Mouse (Mus musculus) lung, embryonic 14.5 days (tissue): ENCODE measurements at regions not wholly inside any gene's neighbourhood (a gene's known extent, or its start where the extent isn't known, plus 50 kb on each side); places are given as distances from the start of the nearest gene placed in this dataset.

Experiments
- ATAC-seq: fragments of 200-750 bp; cut with Nextera tagmentation; 2 replicates; pipeline ENCODE4 v1.8.0; 2017; ENCODE audit warnings: mild to moderate bottlenecking, moderate TSS enrichment, moderate library complexity; ENCODE audit not compliant: insufficient read depth
- DNase-seq: peaks from one replicate; pipeline ENCODE4 v3.0.0-alpha.2; 2015
- H3K27ac ChIP-seq: fragments of 300-500 bp; sonication (generic); 2 replicates; pipeline ENCODE4 v1.5.1; 2014; ENCODE audit warnings: low read depth, mild to moderate bottlenecking, moderate library complexity
- H3K27me3 ChIP-seq: fragments of 300-500 bp; sonication (generic); 2 replicates; pipeline ENCODE4 v1.6.1; 2014; ENCODE audit warnings: low read length, control low read depth; ENCODE audit not compliant: insufficient read depth
- H3K36me3 ChIP-seq: fragments of 300-500 bp; sonication (generic); 2 replicates; pipeline ENCODE4 v1.6.1; 2014; ENCODE audit warnings: control low read depth; ENCODE audit not compliant: insufficient read depth
- H3K4me1 ChIP-seq: fragments of 300-500 bp; sonication (generic); 2 replicates; pipeline ENCODE4 v1.6.1; 2014; ENCODE audit warnings: antibody characterized with exemption, control low read depth; ENCODE audit not compliant: insufficient read depth
- H3K4me2 ChIP-seq: fragments of 300-500 bp; sonication (generic); 2 replicates; pipeline ENCODE4 v1.6.1; 2014; ENCODE audit warnings: mild to moderate bottlenecking
- H3K4me3 ChIP-seq: fragments of 300-500 bp; sonication (generic); 2 replicates; pipeline ENCODE4 v1.5.1; 2014; ENCODE audit warnings: low read depth, low read length
- H3K9ac ChIP-seq: fragments of 300-500 bp; sonication (generic); 2 replicates; pipeline ENCODE4 v1.6.1; 2014
- H3K9me3 ChIP-seq: fragments of 300-500 bp; sonication (generic); 2 replicates; pipeline ENCODE4 v1.6.1; 2016; ENCODE audit warnings: low read depth, low read length, control low read depth
- CTCF ChIP-seq: IDR thresholded peaks from 2 replicates; pipeline ENCODE4 v1.5.1; 2016; ENCODE audit warnings: antibody characterized with exemption, low read depth
- WGBS: fragments of 180-500 bp; shearing (Covaris S2); extraction: QIAGEN DNeasy Blood & Tissue Kit; methylation state at CpG from one replicate; pipeline ENCODE4 v1.1.7; 2014; 5-methylcytosine and 5-hydroxymethylcytosine counted together

DNA sequence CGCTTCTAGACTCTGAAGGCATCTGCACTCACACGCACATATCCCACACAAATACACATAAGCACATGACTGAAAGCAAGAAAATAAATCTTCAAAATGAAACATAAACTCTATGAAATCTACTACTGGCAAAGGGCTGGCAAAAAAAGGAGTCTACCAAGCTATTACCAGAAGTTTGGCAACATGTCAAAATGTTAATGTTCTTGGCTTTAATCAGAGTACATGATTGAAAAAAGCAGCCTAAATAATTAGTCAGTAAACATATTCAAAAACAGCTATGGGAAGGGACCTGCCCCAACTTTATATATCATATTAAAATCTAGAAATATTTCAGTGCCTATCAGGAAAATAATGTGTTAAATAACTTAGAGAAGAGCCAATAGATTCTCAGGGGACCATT lies 405.8 kb downstream of the Basp1 start:
- Histone ChIP-seq H3K4me1 (no peaks in the 10 kb centered on the region), H3K4me3 (no peak overlapping the region), H3K36me3 (no peaks in the 10 kb centered on the region), H3K27ac (no peak overlapping the region), H3K4me2 (no peak overlapping the region), H3K9ac (no peak overlapping the region), H3K9me3 (no peaks in the 10 kb centered on the region), H3K27me3 (no peaks in the 10 kb centered on the region)
- no peak for TF ChIP-seq CTCF
- DNase-seq (no peak), ATAC-seq (no peak)
- 82% methylated on average over 2 of the region's 2 CpGs for WGBS

- ATAC-seq: no peak
- TF ChIP-seq CTCF: no peak
- H3K4me3 ChIP-seq: no peak overlapping the region
- H3K4me1 ChIP-seq: no peaks in the 10 kb centered on the region
- no peak overlapping the region for H3K27ac ChIP-seq
- H3K9ac ChIP-seq: no peak overlapping the region
- H3K27me3 ChIP-seq: no peaks in the 10 kb centered on the region
- H3K36me3 ChIP-seq: no peaks in the 10 kb centered on the region
- no peak overlapping the region for H3K4me2 ChIP-seq
- H3K9me3 ChIP-seq: no peaks in the 10 kb centered on the region
- WGBS: 80% methylated on average over 3 of the region's 3 CpGs
- no peak for DNase-seq
Measured at GRCm38 (mm10) chr15:25000171-25000570, 413.4 kb downstream of the Basp1 start.

DNA sequence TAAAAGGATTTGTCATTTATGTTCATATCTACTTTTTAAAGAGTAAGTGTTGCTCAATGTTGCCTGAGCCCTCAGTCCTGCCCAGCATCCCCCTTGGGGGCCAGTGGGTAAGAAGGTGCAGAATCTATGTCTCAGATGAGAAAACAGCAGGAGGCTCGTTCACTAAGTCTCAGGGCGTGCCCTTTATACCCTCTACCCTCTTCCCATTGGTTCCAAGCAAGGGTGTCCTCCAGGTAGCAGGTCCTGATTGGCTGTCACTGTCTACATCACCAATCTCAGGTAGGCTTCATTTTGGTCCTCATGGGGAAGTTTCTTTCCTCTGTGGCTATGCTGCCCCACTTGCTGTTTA lies 420.3 kb downstream of the Basp1 start:
- Histone ChIP-seq H3K27ac (no peak overlapping the region), H3K9ac (no peak overlapping the region), H3K4me3 (no peak overlapping the region), H3K36me3 (no peaks in the 10 kb centered on the region), H3K4me2 (no peak overlapping the region), H3K27me3 (no peaks in the 10 kb centered on the region), H3K9me3 (no peaks in the 10 kb centered on the region), H3K4me1 (no peaks in the 10 kb centered on the region)
- DNase-seq (no peak), ATAC-seq (no peak)
- WGBS: 69% methylated on average over 2 of the region's 2 CpGs
- TF ChIP-seq CTCF: no peak

DNA sequence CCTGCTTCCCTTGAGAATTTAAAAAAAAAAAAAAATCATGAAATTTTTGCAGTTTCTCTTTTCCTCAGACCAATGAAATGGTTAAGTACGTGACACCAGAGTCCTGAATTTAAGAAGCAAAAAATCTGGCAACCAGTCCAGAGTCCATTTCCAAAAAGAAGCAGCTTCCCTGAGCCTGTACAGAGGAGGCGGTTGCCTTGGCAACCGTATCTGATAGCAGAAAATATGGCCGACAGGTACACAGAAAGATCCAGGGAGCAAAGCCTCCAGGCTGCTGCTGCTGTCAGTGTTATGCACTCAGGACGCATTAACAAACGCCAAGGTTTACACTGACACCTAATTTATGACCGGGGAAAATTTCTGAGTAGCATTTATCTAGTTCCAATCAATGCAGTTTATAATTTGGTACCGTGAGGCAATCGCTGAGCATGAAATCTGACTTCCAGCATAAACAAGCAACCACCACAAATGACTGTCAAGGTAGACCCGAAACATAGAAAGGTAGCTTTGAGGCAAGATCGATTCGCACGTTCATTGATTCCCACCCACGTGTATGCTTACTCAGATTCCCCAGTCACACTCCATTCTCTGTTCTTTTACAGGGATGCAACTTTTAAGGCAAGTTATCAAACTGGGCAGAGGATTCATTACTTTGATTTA lies 420.8 kb downstream of the Basp1 start:
- H3K4me3 ChIP-seq: no peak overlapping the region
- H3K27ac ChIP-seq: no peak overlapping the region
- 62% methylated on average over 14 of the region's 14 CpGs for WGBS
- no peak for TF ChIP-seq CTCF
- no peak overlapping the region for H3K9ac ChIP-seq
- no peaks in the 10 kb centered on the region for H3K27me3 ChIP-seq
- H3K9me3 ChIP-seq: no peaks in the 10 kb centered on the region
- H3K4me1 ChIP-seq: no peaks in the 10 kb centered on the region
- H3K36me3 ChIP-seq: no peaks in the 10 kb centered on the region
- no peak overlapping the region for H3K4me2 ChIP-seq
- no peak for ATAC-seq
- no peak for DNase-seq

DNA sequence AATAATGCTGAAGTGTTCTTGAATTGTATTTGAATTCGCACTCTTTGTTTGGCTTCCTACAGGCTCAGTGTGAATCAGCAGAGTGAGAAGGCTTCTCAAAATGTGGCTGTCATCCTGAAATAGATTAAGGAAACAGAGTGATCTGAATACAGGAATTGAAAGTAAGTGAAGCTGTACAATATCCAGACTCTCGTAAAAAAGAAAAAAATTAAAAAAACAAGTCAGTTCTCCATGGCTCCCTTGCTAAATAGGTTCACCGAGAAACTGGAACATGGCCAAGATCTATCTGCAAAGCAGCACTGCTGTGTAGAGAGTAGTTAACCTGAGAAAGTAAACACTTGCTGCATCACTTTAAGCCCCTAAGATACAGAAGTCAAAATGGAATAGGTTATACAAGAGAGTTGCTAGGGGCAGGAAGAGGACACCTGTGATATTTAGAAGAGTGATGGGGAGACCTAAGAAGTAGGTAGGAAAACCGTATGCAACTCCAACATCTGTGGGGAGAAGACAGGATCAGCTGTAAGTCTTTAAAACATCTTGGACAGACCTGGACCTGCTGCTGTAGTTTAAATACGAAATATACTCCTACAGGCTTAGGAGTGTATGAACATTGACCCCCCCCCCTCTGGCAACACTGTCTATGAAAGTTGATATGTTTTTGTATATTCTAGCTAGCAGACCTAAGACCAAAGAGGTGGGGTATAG lies 423.3 kb downstream of the Basp1 start:
- Histone ChIP-seq H3K36me3 (no peaks in the 10 kb centered on the region), H3K9ac (no peak overlapping the region), H3K4me1 (no peaks in the 10 kb centered on the region), H3K4me3 (no peak overlapping the region), H3K27ac (no peak overlapping the region), H3K4me2 (no peak overlapping the region), H3K27me3 (no peaks in the 10 kb centered on the region), H3K9me3 (no peaks in the 10 kb centered on the region)
- TF ChIP-seq CTCF: no peak
- peak; percentile 48 for DNase-seq
- ATAC-seq: no peak
- WGBS: 51% methylated on average over 5 of the region's 5 CpGs

DNA sequence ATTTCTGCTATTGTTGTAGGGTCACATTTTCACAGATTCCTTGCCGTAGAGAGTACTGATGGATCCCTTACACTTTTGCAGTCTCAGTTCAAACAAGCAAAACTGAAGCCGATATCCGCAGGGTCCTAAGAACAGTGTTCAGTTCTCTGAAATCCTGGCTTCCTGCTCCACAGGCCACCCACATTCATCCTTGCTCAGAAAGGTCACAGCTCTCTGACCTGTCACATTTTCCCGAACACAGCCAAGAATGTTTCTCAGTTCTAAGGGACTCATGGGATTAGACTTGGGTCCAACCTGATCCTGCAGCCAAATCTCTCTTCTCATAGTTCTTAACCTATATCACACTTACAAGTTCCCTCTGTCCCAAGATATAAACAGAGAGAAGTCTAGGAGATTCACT lies 432.7 kb downstream of the Basp1 start:
- Histone ChIP-seq H3K9ac (no peak overlapping the region), H3K4me3 (no peak overlapping the region), H3K4me2 (no peak overlapping the region), H3K27me3 (no peaks in the 10 kb centered on the region), H3K36me3 (no peaks in the 10 kb centered on the region), H3K9me3 (no peaks in the 10 kb centered on the region), H3K4me1 (no peaks in the 10 kb centered on the region), H3K27ac (no peak overlapping the region)
- no peak for TF ChIP-seq CTCF
- 34% methylated on average over 4 of the region's 4 CpGs for WGBS
- ATAC-seq: peak; percentile 74; the same call in 1 of the 2 replicates
- DNase-seq: peak; percentile 66

GRCm38 (mm10) chr15:24972020-24972419 lies 441.5 kb downstream of the Basp1 start:
- no peaks in the 10 kb centered on the region for H3K27me3 ChIP-seq
- 11% methylated on average over 5 of the region's 5 CpGs for WGBS

More at GRCm38 (mm10) chr15:24972020-24972419, 441.5 kb downstream of the Basp1 start:
- ATAC-seq: no peak
- TF ChIP-seq CTCF: no peak
- no peak overlapping the region for H3K9ac ChIP-seq
- H3K4me2 ChIP-seq: no peak overlapping the region
- no peaks in the 10 kb centered on the region for H3K9me3 ChIP-seq
- H3K4me3 ChIP-seq: no peak overlapping the region
- DNase-seq: peak; percentile 19
- H3K4me1 ChIP-seq: peaks cover 3% of the 10 kb centered on the region; the same call in 1 of the 2 replicates
- no peak overlapping the region for H3K27ac ChIP-seq
- H3K36me3 ChIP-seq: no peaks in the 10 kb centered on the region
